Mouse (Mus musculus) c-Kit-positive CD71-negative TER-119-negative erythroid progenitor cells, embryonic 14.5 days (primary cell): Measurements from ENCODE around the gene Hist1h2bf.
"Not testable (repeated sequence)": the region's sequence is repeated elsewhere in the genome, so short reads cannot be mapped to it uniquely, and the experiment has no call there.

Source experiments
- DNase-seq: peaks from one replicate; pipeline ENCODE4 v3.0.0-alpha.2; 2013; ENCODE audit warnings: low read depth

The Hist1h2bf gene

DNA sequence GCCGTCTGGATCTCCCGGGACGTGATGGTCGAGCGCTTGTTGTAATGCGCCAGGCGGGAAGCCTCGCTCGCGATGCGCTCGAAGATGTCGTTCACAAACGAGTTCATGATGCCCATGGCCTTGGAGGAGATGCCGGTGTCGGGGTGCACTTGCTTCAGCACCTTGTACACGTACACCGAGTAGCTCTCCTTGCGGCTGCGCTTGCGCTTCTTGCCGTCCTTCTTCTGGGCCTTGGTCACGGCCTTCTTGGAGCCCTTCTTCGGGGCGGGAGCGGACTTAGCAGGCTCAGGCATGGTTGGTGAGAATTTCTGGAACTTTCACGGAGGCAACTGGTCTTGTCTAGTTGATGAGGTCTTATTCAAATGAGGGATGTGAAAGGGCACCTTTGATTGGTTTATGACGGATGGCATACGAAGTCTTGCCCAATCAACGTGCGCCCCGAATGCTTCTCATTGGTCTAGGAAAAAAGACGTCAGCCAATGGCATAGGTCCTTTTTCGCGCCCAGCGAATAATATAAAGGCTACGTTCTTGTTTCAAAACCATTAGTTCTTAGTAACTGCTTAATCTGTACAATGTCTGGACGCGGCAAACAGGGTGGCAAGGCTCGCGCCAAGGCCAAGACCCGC, at the start of gene Hist1h2bf, which contains the start of gene Hist1h2ad:
Gene Hist1h2bf (minus strand): TSS at position 299 of the 627 bp plus-strand sequence.
Gene Hist1h2ad (plus strand): TSS at position 484 of the 627 bp plus-strand sequence.
- DNase-seq, result peak; percentile 95

DNA sequence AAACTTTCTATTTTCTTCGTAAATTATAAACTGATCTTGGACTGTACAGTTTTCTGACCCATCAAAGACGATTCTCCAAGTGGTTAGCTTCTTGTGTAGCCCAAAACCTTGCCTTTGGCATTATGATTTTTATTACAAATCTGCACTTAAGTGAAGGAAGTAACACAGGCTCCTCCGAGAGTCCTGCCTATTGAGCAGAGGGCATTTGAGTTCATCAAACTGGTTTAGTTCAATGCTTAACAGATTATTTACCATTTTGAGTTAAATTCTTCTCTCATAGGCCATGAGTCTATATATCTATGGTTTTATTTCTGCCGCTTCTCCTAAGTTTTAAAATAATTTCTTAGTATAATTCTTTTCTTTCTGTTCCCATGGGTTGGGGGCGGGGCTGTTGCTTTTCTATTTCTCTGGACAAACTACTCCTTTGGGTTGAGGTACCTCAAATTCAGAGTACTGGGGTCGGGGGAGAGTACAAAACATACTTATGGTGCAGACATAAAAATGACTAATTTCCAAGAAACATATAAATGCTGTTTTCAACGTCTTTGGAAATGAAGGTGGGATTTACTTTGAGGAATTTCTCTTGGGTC, 49.0 kb upstream of the Hist1h2bf start:
- DNase-seq, result no peak

DNA sequence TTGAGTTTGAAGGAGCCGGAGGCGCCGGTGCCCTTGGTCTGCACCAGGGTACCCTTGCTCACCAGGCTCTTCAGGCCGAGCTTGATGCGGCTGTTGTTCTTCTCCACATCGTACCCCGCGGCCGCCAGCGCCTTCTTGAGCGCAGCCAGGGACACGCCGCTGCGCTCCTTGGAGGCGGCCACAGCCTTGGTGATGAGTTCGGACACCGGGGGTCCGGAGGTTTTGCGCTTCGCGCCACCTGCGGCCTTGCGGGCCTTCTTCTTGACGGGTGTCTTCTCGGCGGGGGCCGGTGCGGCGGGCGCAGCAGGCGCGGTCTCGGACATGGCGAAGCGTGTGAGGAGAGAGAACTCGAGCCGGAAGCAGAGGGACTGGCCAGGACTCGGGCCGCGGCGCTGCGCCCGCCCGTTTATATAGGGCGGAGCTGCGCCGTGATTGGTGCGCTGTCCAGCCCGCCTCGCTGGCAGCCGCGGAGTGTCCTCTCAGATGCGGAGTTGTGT, 48.2 kb upstream of the Hist1h2bf start, which contains the start of gene Hist1h1e:
Gene Hist1h1e (minus strand): TSS at position 384 of the 497 bp plus-strand sequence.
- DNase-seq, result peak; percentile 68

DNA sequence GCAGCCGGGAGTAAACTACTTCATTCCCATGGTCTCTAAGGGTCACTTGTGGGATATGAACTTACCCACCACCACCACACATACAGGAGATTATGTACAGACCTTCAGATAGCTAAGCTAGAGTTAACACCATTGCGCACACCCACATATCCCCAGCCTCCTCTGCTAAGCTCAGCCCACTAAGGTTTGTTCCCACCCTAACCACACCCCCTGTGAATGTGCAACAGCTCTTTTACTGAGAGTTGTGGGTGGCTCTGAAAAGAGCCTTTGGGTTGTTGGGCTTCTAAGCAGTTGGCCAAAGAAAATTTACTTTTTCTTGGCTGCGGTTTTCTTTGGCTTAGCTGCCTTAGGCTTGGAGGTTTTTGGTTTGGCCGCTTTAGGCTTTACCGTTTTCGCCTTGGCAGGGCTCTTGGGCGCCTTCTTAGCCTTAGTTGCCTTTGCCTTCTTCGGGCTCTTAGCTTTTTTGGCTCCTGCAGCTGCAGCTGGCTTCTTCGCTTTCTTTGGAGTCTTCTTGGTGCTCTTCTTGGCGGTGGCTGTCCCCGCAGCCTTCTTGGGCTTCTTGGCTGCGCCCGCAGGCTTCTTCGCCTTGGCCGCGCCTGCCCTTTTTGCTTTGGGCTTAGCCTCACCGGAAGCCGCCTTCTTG, 47.7 kb upstream of the Hist1h2bf start:
- peak; percentile 74 for DNase-seq

- DNase-seq, result peak; percentile 77
Observed at GRCm38 (mm10) chr13:23620733-23621531, 46.9 kb upstream of the Hist1h2bf start, which contains the start of gene Hist1h2be. Gene Hist1h2be (minus strand): TSS chr13:23621124.

GRCm38 (mm10) chr13:23620056-23620732, 46.2 kb upstream of the Hist1h2bf start:
- DNase-seq, result no peak

GRCm38 (mm10) chr13:23611638-23612037, 37.6 kb upstream of the Hist1h2bf start:
- no peak for DNase-seq

GRCm38 (mm10) chr13:23610393-23610792, 36.4 kb upstream of the Hist1h2bf start:
- no peak for DNase-seq

- DNase-seq, result no peak
Observed at GRCm38 (mm10) chr13:23609844-23610243, 35.8 kb upstream of the Hist1h2bf start.

DNA sequence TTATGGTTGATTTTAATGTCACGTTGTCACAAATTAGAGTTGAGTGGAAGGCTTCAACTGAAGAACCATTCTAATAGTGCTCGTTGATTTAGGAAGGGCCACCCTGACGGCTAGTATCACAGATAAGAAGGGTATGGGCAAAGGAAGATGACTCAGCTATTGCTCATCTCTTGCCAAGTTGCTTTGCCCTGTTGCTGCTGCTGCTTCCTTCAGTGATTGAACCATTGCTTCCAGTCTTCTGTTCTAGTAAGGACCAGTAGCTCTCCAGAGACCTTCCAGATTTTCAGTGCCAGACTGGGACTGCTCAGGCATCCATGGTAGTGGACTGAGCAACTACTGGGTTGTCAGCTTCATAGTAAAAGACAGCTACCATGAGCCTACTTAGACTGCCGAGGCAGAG, 35.2 kb upstream of the Hist1h2bf start:
- no peak for DNase-seq

DNA sequence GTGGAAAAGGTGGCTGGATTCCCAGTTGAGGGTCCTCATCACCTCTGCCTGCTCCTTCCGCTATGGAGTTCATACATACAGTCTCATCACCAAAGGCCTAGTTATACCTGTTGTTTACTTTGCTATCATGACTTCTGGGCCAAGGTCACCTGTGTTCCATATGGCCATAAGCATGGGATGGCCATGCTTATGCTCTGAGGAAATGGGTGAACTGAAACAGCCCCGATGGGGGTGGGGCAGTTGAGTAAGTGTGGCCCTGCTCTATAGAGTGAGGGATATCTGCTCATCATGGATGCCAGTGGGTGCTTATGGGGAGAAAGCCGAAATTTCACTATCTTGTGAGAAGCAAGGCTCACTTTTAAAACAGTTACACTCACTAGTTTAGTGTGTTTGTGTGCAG, 31.1 kb upstream of the Hist1h2bf start:
- DNase-seq, result no peak

DNA sequence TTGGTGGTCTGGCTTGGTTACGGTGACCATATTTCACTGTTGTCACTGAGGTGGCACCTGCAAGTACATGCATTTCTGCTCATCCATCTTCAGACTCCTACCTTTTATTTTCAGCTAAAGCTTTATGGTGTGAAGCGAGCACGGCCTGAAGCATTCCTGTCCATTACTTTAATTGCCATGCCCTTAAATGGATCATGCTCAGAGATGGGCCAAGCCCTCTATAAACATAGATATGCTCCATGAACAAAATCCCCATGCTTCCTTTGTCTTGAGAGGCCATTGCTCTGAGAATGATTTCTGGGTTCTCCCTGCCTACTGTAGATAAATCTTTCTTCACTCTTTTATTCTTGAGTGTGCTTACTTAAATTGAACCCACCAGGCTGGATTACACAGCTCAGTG, 30.5 kb upstream of the Hist1h2bf start:
- no peak for DNase-seq

DNA sequence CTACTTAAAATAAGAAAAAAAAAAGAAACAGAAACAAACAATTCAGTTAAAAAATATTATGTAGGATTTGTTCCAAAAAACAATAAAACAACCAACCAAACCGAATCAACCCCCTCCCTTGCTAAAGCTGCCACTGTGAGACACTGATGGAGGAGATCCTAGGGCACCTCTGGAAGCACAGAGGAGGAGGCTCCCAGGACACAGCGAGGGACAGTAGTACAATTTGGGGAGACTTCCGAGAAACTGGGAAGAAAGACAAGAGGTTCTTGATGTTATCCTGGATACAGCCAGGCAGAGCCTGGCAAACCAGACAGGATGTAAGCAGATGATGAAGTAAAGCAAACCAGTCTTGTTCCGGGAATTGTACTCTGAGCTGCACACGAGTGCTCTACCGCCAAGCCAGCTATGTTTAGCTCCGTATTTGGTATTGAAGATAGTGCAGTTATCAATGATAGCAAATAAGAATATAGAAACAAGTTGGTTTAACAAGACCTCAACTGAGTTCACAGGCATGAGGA, 29.2 kb upstream of the Hist1h2bf start:
- no peak for DNase-seq

DNA sequence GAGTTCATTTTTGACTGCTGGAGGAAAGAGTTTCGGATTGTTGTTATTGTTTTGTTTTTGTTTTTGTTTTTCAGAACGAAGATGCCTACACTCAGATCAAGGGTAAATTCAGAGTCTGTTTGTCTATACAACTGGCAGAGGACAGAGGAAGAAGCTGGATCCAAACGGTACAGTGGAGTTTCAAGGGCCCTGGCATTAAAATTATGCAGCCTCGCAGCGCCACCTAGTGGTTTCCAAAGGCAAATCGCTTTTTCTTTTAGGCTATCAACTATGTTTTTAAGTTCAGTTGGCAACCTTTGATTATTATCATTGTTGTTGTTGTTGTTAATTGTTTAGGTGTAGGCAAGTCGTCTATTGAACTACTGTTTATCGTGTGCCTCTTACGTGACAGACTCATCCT, 24.0 kb upstream of the Hist1h2bf start:
- DNase-seq, result no peak

GRCm38 (mm10) chr13:23595622-23596372, 21.8 kb upstream of the Hist1h2bf start:
- DNase-seq, result no peak

DNA sequence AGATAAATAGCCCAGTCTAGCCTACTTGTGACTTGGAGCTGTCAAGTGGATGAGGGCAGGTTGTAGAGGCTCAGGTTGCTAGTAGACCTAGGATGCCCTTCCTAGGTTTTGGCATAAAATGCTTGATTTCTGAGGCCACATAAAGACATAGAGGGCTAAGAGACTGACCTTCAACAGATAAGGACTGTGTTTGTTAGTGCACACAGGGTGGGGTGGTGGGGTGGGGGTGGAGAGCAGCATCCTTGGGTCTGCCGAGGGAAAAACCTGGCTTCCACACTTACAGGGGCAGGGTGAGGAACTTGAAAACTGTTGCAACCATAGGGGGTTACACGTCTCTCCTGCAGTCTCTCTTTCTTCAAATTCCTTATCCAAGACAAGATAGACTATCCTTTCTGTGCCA, 21.2 kb upstream of the Hist1h2bf start:
- no peak for DNase-seq

DNA sequence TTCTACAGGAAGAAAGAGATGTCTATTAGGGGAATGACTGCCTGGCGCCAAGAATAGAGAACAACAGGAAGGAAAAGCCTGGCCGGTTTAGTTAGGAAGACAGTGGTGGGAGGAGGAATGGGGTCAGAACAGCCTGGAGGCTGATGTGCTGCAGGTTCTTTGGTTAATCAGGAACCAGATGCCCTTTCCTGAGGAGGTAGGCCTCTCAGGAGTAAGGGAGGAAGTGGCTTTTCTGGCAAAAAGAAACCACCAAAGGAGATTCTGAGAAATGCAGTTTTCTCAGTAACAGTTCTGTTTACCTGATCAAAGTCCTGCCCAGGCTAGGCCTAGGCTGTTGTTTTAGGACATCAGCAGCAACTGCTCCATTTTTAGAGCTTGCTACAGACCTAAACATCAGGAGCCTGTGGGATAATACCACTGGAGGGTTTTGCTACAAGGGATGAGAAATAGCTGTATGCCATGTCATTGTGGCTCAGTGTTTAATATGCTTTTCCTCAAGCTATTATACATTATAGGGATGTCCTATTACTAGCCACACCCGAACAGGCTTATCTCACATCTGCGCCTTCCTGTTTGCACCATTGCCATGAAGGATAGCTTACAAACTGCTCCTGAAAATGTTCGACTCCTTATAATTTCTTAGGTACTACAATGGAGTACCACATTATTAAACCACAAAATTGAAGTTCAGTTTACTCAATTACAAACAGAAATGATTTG, 19.2 kb upstream of the Hist1h2bf start:
- DNase-seq, result no peak

- no peak for DNase-seq
Observed at GRCm38 (mm10) chr13:23592614-23593013, 18.6 kb upstream of the Hist1h2bf start.

DNA sequence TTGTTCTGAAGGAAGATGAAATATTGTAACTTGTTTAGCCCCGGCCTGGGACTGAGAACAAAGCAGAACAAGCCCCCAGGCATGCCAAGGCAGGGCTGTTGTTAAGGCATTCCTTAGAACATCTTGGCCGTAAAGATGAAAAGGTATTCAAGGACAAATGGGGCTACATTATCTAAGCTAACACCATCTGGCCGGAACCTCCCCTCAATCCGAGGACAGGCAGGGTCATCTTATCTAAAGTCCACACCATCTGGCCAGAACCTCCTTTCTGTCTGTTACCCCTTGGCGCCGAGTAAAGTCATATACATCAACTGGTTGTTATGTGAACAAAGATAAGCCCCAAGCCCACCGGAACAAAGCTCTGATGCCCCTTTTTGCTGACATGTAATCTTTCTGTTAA, 17.9 kb upstream of the Hist1h2bf start:
- not testable (repeated sequence) for DNase-seq

- DNase-seq, result no peak
Observed at GRCm38 (mm10) chr13:23591206-23591605, 17.2 kb upstream of the Hist1h2bf start.
